Mouse (Mus musculus): ENCODE measurements at regions not wholly inside any gene's neighbourhood (a gene's known extent, or its start where the extent isn't known, plus 50 kb on each side); places are given as distances from the start of the nearest gene placed in this dataset.

DNA sequence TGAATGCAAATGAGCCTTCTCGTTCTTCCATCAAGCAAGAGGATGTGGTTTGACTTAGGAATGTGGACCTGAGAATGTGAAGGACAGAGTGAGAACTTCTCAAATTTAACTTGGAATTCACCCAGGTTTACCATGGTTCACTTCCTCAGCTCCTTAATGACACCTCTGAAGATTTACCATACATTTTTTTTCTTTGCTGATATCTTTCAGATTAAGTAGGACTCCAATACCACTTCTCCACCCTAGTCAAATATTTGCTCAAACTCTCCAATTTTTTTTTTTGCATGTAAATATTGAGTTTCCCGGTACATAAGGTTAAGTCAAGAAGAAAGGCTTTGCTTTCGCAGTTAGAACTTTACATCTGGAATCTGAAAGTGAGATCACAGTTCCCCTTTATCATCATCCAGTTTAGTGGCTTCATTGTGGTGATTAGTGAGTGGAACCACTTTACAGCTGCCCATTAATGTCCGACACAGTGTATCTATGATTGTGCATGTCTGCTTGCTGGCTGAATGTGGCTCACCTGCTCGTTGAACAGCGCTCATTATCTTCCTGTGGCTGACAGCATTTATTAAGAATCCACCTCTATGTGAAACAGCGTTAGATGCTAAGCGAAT, 446.0 kb upstream of the Adam34 start:
- intact Hi-C loops (cut with DNase I) = no loop called here
- no peak for DNase-seq

DNA sequence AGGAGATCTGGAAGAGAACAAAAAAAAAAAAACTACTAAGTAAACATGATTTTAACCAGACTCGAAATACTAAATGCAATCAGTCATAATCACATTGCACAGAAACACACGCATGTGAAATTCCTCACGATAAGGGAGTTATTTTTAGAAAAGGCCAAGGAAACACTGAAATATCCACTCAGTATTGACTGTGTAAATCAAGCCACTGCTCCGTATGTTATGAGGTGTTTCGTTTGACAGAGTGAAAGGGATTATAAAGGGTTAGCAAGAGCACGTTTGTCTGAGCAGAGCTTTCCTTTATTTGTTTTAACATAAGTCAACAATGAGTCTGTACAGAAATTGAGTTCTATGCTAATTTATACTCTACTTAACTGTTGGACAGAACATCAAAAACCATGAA, 455.3 kb upstream of the Adam34 start:
- DNase-seq = no peak
- intact Hi-C loops (cut with DNase I) = no loop called here

DNA sequence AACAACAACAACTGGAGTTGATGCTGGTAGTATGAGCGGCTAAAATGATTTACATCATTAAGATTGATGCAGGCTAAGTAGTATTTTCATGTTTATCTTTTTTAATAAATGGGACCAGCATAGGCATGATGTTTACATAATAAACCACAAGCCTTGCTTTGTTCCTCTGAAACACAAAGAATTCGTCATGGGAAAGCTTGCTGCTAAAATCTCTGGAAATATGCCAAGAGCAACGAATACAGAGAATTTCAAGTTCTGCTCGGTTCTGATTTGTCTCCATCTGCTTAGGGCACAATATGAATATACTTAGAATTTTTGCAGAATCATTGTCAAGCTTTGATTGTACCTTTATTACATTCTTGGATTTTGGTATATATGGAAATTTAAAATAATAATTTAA, 467.2 kb upstream of the Adam34 start:
- DNase-seq = no peak
- intact Hi-C loops (cut with DNase I) = no loop called here

DNA sequence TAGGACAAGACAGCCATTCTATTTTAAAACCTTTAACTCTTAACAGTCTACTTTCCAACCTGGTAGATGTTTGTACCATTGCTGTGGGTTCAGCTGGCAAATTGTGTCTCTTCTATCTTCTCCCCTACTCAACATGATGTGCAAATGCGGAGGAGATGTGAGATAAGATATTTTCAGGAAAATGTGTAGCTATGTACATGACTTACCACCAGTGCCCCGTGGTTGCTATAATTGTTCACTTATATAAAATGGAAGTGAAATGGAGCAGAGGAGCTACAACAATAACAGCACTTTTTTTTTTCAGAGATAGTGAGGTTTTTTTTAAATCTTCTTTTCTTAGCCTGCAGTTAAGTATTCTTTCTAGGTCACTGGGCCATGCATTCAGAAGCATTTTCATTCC, 492.4 kb upstream of the Adam34 start:
- DNase-seq = no peak
- intact Hi-C loops (cut with DNase I) = no loop called here

DNA sequence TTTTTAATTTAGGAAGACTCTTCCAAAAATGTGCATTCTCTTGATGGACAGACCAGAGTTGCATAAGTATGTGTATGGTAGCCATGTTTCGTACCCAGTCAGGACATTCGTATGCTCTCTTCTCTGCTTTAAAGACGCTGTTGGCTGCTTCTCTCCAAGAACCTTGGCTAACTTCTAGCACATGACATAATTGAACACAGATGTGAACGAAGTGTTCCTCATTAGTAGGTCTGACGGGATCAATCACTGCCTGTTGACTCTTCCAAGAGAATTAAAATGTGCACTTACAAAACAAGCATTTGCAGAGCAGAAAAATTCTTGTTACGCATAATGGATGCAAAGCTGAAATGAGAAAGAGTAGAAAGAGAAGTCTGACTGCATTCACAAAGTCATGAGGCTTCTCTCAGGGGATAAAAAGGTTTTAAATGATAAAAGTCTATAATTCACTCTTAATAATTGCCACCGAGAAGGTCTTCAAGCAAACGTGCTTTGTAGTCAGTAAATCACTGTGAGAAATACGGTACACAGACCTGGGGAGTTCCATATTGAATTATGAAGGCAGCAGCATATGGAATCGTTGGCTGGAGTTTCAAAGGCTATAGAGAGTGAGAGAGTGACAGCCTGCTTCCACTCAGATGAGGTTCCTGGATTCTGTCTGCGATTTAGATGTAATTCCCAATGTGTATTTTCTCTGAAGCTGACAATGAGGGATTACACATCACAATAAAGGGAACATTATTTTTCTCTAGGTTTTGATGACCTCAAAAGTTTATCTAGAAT, 496.7 kb upstream of the Adam34 start:
- no peak for DNase-seq
- intact Hi-C loops (cut with DNase I) = no loop called here

DNA sequence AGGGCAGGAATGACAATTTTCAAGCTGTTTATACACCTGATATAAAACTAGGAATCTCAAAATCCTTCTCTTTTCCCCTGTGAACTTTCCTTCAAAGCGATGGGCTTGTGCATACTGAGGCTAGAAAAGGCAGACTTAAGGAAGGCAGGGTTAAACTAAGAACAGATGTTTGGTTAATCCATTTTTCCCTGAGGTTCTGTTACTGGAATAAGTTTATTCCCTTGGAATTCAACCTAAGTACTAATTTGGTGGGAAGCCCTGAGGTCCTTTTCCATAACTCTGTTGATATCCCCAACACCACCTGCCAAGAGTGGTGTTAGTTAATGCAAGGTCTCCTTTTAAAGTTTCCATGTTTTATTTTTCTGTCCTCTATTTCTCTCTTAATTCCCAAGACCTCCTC, 512.5 kb upstream of the Adam34 start:
- intact Hi-C loops (cut with DNase I) = no loop called here
- DNase-seq = no peak

DNA sequence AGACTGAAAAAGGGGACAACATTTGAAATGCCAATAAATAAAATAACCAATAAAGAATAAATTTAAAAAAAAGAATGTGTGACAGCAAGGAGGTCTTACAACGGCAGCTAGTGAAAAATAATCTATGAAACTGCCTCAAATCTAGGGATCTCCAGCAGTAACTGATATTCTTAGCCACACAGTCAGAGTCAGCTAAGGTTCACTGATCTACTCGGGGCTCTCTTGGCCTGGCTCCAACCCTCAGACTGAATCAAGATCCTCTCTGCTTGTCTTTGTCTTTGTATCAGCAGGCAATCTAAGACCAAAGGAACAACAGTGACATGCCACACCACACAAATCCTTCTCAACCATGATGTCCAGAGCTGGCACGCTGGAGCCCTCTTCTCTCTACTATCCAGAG, 542.5 kb upstream of the Adam34 start:
- DNase-seq = no peak
- intact Hi-C loops (cut with DNase I) = no loop called here

DNA sequence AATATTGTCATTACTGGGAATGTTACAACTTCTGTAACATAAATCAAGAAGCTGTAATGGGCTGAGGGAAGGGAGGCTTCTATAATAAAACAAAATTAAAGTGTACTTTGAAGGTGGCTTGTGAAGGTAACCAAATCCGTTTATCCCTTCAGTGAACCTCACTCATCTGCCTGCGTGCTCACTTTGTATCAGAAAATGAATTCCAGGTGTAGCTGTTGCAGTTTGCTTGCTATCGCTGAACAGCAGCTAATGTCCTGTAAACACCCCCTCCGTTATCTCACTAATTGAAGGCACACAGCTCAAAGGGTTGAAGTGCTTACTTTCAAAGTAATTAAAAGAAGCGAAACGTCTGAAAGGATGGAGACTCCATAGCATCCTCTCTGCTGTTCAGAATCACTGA, 547.2 kb upstream of the Adam34 start:
- intact Hi-C loops (cut with DNase I) = no loop called here
- no peak for DNase-seq

DNA sequence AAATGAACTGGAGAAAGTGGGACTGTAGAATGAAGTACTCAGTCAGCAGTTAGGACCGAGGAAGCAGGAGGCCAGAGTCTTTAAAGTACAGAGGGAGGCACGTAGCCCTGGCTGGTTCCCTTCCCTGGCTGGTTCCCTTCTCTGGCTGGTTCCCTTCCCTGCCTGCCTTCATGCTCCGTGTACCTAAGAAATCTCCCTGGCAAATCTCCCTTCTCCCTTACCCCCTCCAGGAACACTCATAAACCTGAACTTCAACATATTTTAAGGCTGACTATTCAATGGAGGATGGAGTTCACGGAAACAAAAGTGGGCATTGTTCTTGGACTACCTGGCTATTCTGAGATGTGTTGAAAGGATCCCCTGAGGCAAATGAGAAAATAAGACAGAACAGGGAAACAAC, 551.2 kb upstream of the Adam34 start:
- intact Hi-C loops (cut with DNase I) = no loop called here
- DNase-seq = no peak

DNA sequence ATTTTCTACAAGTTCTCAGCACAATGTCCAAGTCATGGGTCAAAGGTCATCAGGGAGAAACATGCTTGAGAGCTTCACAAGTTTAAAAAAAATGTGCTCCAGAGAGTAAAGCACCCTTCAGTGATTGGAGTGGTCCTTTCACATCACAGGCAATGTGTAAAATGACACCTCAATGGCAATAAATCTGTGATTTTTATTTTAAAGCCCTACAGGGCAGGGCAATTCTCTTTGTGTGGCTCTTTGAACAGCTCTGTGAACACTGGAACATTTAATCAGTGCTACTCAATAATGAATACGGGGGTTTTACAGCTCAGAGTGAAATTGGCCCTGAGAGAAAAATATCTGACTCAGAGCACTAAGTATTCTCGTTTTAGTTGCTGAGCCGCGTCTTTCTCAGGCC, 563.5 kb upstream of the Adam34 start:
- DNase-seq = no peak
- intact Hi-C loops (cut with DNase I) = no loop called here

DNA sequence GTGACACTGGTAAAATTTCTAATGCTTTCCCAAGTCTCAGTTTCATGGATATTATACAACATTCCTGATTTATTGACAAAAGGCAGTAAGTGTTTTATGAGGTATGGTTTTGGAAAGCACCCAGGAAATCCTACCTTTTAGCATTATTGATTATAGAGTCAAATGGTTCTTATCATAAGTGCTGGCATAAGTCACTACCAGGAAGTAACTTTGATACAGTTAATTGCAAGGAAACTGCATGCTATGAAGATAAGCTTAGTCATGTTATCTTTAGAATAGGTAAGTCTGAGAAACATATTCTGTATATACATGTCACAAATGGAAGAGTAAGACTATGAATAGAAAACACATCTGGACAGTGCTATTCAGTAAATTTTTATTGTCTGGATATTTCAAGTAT, 608.4 kb upstream of the Adam34 start:
- DNase-seq = no peak
- intact Hi-C loops (cut with DNase I) = no loop called here

DNA sequence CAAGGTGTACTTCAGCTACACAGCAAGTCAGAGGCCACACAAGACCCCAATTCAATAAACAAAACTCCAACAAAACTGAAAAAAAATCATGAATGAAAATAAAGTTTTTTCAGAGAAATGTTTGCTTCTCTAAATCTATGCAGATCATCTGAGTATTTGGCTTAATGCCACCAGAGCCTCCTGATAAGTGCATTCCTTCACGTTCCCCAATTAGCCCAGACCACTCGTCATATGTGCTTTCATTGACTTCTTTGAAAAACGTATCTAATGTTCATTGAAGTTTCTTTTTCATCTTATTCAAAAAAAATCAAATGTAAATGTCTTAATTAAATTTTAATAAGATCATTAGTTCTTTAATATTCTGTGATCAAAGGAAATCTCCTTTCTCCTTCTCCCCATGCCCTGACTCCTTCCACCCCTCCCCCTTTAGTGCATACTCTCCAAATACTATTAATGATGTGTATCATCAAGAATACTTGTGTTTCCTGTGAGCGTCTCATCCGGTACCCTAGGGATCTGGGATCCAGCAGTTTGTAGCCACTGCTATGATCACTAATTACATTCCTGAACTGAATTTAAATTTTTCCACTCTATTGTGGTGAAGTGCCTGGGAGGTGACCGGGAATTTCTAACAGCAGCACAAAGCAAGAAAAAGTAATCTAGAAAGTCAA, 600.8 kb upstream of the Fat1 start:
- intact Hi-C loops (cut with DNase I) = no loop called here
- DNase-seq = no peak

DNA sequence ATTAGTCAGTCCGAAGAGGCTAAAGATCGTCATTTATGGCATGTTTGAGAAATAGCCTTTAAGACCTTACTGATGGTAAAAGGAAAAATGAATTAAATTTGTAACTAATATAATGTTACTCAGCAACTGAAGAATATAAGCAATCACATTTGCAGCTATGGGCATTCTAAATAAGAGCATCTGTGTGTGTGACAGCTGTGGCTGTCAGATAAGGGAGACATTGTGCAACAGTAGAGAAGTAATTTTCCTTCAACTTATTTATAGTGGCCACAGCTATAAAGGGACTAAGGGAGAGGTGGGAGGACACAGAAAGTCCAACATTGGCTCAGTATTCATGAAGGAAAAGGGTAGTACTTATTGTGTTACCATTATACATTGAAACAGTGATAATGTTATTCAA, 591.8 kb upstream of the Fat1 start:
- intact Hi-C loops (cut with DNase I) = loop anchor here (10.0 kb wide), 1 partner anchor 591 kb away; the partner anchor contains the start of gene Fat1
- DNase-seq = no peak

DNA sequence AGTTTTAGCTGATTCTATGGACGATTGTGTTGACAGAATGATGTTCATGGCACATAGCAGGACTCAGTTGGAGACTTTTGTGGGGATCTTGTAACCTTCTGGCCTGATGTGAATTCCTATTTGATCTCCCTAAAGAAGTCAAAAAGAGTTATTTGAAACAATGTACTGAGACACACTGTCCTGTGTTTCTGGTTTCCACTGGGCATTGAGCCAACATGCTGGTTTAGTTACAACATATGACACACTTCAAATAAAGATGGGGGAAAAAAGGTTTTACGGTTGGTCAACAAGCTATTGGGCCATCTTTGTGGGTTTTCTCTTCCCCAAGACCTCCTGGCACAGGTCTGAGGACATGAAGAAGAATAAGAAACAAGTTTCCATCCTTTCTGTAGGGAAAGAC, 591.3 kb upstream of the Fat1 start:
- intact Hi-C loops (cut with DNase I) = loop anchor here (10.0 kb wide), 1 partner anchor 591 kb away; the partner anchor contains the start of gene Fat1
- DNase-seq = no peak

DNA sequence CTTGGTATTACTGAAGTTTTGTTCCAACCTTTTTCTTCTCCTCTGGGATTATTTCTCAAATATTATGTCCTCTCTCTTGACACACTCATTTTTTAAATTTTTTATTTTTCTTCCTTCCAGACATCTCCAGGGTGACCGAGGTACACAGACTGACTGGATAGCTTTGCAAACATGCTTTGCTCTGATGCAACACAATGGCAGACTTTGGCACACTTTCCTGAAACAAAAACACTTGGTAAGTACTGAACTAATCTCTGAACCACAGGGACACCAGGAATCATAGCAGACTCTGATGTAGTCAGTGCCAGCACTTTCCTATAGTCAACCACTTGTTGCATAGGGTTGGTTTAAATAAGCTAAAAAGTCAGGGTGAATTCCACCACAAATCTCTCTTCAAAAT, 587.8 kb upstream of the Fat1 start:
- intact Hi-C loops (cut with DNase I) = loop anchor here (10.0 kb wide), 1 partner anchor 587 kb away; the partner anchor contains the start of gene Fat1
- DNase-seq = peak in 1 of 2 experiments; percentile 24

DNA sequence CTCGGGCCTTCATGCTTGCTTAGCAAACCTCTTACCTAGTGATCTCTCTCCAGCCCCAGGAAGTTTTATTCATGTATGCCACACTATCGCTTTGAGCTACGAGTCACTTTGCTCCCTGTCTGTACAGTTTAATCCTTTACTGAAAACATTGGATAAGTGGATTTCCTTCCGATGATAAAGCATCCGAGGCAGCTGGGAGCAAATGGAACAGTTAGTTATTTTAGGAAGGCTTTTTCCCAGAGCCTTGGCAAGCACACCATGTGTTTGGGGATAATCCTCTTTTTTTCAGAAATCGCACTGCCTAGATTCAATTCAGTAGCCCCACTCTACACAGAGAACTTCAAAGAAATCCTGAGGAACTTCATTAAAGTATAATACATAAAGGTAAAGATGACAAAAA, 561.3 kb upstream of the Fat1 start:
- intact Hi-C loops (cut with DNase I) = no loop called here
- peak in 1 of 2 experiments; percentile 6 for DNase-seq

DNA sequence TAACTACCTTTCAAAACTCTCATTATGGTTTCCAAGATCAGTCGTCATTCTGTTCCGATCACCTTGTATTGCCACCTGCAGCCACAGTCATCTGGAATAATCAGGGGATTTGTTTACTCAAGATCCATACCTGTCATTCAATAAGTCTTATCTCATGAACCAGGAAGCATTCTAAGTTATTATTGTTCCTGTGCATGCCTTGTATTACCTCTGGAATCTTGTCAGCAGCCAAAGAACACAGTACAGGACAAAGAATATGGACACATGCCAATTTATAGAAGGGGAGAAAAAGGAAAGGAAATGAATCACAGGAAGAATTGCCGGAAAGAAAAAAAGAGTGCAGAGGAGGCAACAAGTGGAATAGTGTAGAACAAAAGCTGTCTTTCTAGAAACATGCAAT, 557.5 kb upstream of the Fat1 start:
- intact Hi-C loops (cut with DNase I) = no loop called here

DNA sequence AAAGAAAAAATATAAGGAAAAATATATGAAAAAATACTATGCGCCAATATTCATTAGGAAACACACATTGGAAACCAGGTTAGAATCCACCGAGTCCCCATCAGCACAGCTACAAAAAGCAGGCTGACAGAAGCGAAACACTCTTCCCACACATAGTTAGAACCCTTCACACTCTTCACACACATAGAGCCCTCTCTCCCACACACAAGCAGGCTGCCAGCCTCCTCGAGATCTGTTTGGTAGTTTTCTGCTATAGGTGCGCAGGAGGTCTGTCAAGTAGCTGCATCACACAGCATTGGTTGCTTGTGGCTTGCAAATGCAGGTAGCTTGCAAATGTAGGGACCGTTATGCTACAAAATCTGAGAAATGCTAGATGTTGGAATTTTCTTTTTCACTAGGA, 526.8 kb upstream of the Fat1 start:
- no peak for DNase-seq
- intact Hi-C loops (cut with DNase I) = no loop called here

More for the DNA sequence above, 557.5 kb upstream of the Fat1 start:
- DNase-seq = no peak

DNA sequence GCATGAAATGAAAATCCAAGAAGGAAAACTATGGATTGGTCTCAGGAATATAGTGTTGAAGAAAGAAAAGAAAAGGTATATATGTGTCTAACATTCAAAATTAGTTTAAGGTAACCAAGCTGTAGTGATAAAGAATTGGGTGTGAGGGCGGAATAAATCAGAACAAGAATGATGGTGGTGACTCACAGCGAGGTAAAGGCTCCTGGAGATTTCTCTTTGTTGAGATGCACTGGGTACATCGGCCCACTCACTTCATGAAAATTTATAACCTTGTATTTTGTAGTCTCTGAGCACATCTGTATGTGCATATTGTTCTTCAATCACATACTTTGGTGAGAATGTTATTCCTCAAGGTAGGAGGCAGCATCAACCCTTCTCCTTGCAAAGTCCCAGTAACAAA, 525.0 kb upstream of the Fat1 start:
- intact Hi-C loops (cut with DNase I) = no loop called here

DNA sequence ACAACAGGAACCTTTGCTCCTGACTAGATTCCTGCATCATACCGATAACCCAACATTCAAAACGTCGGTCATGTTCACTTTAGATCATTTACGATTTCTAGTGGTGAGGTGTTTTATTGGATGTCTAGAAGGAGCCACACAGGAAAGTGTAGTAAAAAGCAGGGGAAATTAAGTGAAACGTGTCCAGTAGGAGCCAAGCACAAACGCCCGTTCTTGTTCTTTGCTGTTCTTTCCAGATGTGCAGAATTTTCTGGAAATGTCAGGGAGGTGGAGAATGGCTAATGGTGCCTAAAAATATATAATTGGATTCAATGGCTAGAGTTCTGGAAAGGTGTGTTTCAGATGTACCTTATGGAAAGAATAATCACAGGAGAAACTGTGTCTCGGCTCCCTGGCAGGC, 517.2 kb upstream of the Fat1 start:
- no peak for DNase-seq
- intact Hi-C loops (cut with DNase I) = no loop called here

More for the DNA sequence above, 525.0 kb upstream of the Fat1 start:
- DNase-seq = no peak

DNA sequence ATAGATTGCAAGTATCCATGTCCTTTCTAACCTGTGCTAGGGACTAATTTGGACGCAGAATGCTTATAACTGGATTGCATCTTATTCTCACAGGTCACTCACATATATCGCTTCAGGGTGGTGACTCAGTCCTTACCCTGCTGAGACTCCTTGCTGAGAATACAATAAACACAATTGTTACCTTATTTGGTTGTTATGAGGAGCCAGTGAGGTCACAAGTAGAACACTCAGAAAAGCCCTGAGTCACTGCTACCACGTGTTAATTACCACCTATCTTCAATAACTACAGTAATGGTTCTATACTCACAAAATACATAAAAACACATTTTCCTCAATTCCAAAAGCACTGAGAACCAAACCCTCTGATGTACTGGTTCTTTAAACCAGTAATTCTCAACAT, 479.8 kb upstream of the Fat1 start:
- intact Hi-C loops (cut with DNase I) = loop anchor here (10.0 kb wide), 1 partner anchor 249 kb away; no protein-coding TSS in a partner anchor
- no peak for DNase-seq

DNA sequence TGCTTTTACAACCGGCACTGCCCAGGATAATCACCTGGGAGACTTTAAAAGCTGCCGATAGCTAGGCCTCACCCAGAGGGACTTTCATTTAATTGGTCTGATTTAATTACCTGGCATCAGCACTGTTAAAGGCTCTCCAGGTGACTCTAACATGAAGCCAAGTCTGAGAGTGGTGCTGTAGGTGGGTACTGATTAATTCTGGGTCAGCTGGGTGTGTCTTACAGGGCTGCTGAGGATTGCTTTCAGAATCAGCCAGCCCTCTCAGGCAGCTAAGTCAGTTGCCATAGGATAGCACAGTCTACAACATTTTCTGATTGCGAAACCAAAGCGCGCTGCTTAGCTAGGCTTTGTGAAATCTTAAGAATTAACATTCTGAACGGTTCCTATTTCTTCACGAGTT, 478.9 kb upstream of the Fat1 start:
- DNase-seq = no peak
- intact Hi-C loops (cut with DNase I) = loop anchor here (10.0 kb wide), 1 partner anchor 248 kb away; no protein-coding TSS in a partner anchor
